In genomic region chr5:107184158-107184883, GRCm38 (mm10) we compare ENCODE assay signal across 15 mouse cellular contexts.
A peak's percentile ranks its signal among the peaks of the same experiment; 100 is the strongest.
DNase-seq lines count a peak whose midpoint lies in the region; ATAC-seq and TF ChIP-seq lines count a peak whose summit lies in the region.
"Had no signal": no experiment of that assay in that cellular context is flagged by ENCODE, and none has a peak within 500 bp of the region (broad histone marks: within the 10 kb centered on the region; RNA-seq: fewer than 3 reads in every experiment).

No protein-coding gene starts in this region.

- ATAC-seq in lung, embryonic 14.5 days (ENCODE audit: insufficient read depth) = no peak
- ATAC-seq: inflammation-experienced regulatory T-cells, adult 6 months had no signal

- no peaks in the 10 kb centered on the region for H3K36me3 ChIP-seq in heart, embryonic 10.5 days
- no peaks in the 10 kb centered on the region for H3K36me3 ChIP-seq in lung, embryonic 14.5 days (ENCODE audit: insufficient read depth)
- H3K36me3 ChIP-seq: forebrain, embryonic 12.5 days; G1E had no signal

- peaks cover 34% of the 10 kb centered on the region for H3K4me1 ChIP-seq in heart, embryonic 10.5 days
- H3K4me1 ChIP-seq in lung, embryonic 14.5 days (ENCODE audit: insufficient read depth) = peaks cover 15% of the 10 kb centered on the region
- peaks cover 2% of the 10 kb centered on the region for H3K4me1 ChIP-seq in lung, adult 2 months (ENCODE audit: control insufficient read depth, insufficient read depth, low read length)
- H3K4me1 ChIP-seq: forebrain, embryonic 12.5 days had no signal

- no peaks in the 10 kb centered on the region for H3K9me3 ChIP-seq in heart, embryonic 10.5 days
- no peaks in the 10 kb centered on the region for H3K9me3 ChIP-seq in lung, embryonic 14.5 days (ENCODE audit: low read depth, low read length)
- H3K9me3 ChIP-seq: forebrain, embryonic 12.5 days; G1E had no signal

- TF ChIP-seq CTCF in lung, embryonic 14.5 days (IDR thresholded peaks at IDR 0.05; ENCODE audit: low read depth) = no peak
- TF ChIP-seq CTCF in lung, adult 2 months (IDR thresholded peaks at IDR 0.05; ENCODE audit: insufficient read depth, low read length) = no peak

- H3K4me3 ChIP-seq in heart, embryonic 10.5 days = no peak overlapping the region
- no peak overlapping the region for H3K4me3 ChIP-seq in lung, embryonic 14.5 days (ENCODE audit: low read depth, low read length)
- H3K4me3 ChIP-seq in lung, adult 2 months (replicated peaks; ENCODE audit: extremely low read depth, low read depth, low read length) = no peak overlapping the region
- H3K4me3 ChIP-seq: forebrain, embryonic 12.5 days had no signal

- intact Hi-C loops in heart, postnatal 14 days (cut with DNase I) = no loop called here

- no peak for DNase-seq in heart, embryonic 10.5 days (ENCODE audit: low spot score)
- DNase-seq in heart, postnatal 14 days = no peak
- peak; percentile 54 for DNase-seq in lung, embryonic 14.5 days
- DNase-seq in lung, adult 2 months = no peak
- peak; percentile 88 for DNase-seq in adrenal gland, postnatal 14 days
- peak; percentile 65 for DNase-seq in lung, postnatal 36 days
- DNase-seq in spleen, postnatal 36 days (ENCODE audit: low spot score in 2 of 2) = no peak
- DNase-seq: cerebellum, postnatal 36 days; gastrocnemius, postnatal 25 days; thymus, postnatal 14 days had no signal

- no peak overlapping the region for H3K4me2 ChIP-seq in lung, embryonic 14.5 days
- H3K4me2 ChIP-seq: forebrain, embryonic 12.5 days; midbrain, embryonic 11.5 days had no signal

- TF ChIP-seq POLR2A in lung, adult 2 months (IDR thresholded peaks at IDR 0.05; ENCODE audit: borderline replicate concordance, extremely low read depth, low read depth, low read length) = no peak

- 85% methylated on average over 8 of the region's 8 CpGs for WGBS in heart, embryonic 10.5 days
- WGBS in lung, embryonic 14.5 days = 64% methylated on average over 8 of the region's 8 CpGs
- 70% methylated on average over 8 of the region's 8 CpGs for WGBS in lung, adult 2 months

- H3K27ac ChIP-seq in heart, embryonic 10.5 days = peak overlapping the region; percentile 59
- H3K27ac ChIP-seq in lung, embryonic 14.5 days (ENCODE audit: low read depth) = peak overlapping the region; percentile 72
- H3K27ac ChIP-seq: forebrain, embryonic 12.5 days; liver, embryonic 14.5 days had no signal

- H3K9ac ChIP-seq in lung, embryonic 14.5 days = no peak overlapping the region
- H3K9ac ChIP-seq: forebrain, embryonic 12.5 days; liver, embryonic 14.5 days had no signal

- H3K27me3 ChIP-seq in heart, embryonic 10.5 days (ENCODE audit: insufficient read depth, poor library complexity, severe bottlenecking) = peaks cover 10% of the 10 kb centered on the region; the same call in 1 of the 2 replicates
- H3K27me3 ChIP-seq in lung, embryonic 14.5 days (ENCODE audit: insufficient read depth, low read length) = no peaks in the 10 kb centered on the region
- H3K27me3 ChIP-seq: forebrain, embryonic 12.5 days had no signal

Comparison
In these comparisons a context has a peak if more than half of its experiments do, and no peak if none do; other contexts are left out.
1. DNase-seq: peak in lung, embryonic 14.5 days (single experiment), adrenal gland, postnatal 14 days (single experiment) and lung, postnatal 36 days (single experiment); none in heart, embryonic 10.5 days (single experiment), heart, postnatal 14 days (0 of 2), lung, adult 2 months (single experiment) and spleen, postnatal 36 days (0 of 2).